ENCODE assay signal across 8 mouse cellular contexts in the genomic region with DNA sequence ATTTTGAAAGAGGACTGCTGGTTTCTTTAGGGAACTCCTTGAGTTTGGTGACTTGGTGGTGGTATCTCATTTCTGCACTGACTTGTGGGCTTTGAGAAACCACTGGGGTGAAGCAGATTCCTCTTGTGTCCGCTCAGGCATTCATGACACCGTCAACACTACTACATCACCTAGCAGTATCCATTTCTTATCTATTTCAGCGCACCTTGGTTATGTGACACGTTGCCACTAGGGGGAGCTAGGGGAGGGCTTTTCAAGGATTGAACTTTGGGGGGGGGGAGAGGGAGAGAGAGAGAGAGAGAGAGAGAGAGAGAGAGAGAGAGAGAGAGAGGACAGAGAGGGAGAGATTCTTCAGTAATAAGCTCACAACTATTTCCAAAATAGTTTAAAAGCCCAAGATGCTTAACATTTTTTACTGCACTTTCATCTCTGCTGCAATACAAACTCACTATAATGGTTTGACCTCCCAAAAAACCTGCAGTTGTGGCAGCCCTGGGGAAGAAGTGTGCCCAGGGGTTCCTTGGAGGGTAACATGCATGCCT. TPM values are rescaled to one million over a fixed set of nuclear protein-coding genes. Genes with fewer than 3 reads are reported as not detected.
DNase-seq lines count a peak whose midpoint lies in the region; ATAC-seq lines count a peak whose summit lies in the region.

No protein-coding gene starts in this region.

- H3K4me2 ChIP-seq in midbrain, embryonic 13.5 days (replicated peaks) = no peak overlapping the region

- no peak overlapping the region for H3K27ac ChIP-seq in embryonic facial prominence, embryonic 10.5 days (replicated peaks)
- peak overlapping the region; percentile 19; the same call in 1 of the 2 replicates for H3K27ac ChIP-seq in midbrain, embryonic 13.5 days

- no peaks in the 10 kb centered on the region for H3K36me3 ChIP-seq in embryonic facial prominence, embryonic 10.5 days (replicated peaks)
- H3K36me3 ChIP-seq in midbrain, embryonic 13.5 days = no peaks in the 10 kb centered on the region

- H3K4me1 ChIP-seq in embryonic facial prominence, embryonic 10.5 days = peaks cover 83% of the 10 kb centered on the region
- peaks cover 84% of the 10 kb centered on the region for H3K4me1 ChIP-seq in midbrain, embryonic 13.5 days (replicated peaks)

- H3K27me3 ChIP-seq in embryonic facial prominence, embryonic 10.5 days (replicated peaks; ENCODE audit: low read depth, poor library complexity, severe bottlenecking) = peaks cover 61% of the 10 kb centered on the region
- peaks cover 25% of the 10 kb centered on the region for H3K27me3 ChIP-seq in midbrain, embryonic 13.5 days

- 0 out of 2 replicates have a peak overlapping the region, but pooled peaks have one; percentile 32 for H3K9ac ChIP-seq in midbrain, embryonic 13.5 days (replicated peaks)

- H3K4me3 ChIP-seq in embryonic facial prominence, embryonic 10.5 days = no peak overlapping the region
- no peak overlapping the region for H3K4me3 ChIP-seq in midbrain, embryonic 13.5 days (replicated peaks)

- DNase-seq in cerebellum, adult 18-20 months = peak; percentile 59 to 71
- DNase-seq in cerebellum, adult 11-12 months = no peak
- DNase-seq in layer of hippocampus, postnatal 10 days (ENCODE audit: low spot score in 2 of 2) = peak; percentile 59 to 72
- no peak for DNase-seq in layer of hippocampus, adult 9-10 months (ENCODE audit: low spot score)
- DNase-seq in MN1 (ENCODE audit: low spot score) = peak; percentile 58
- peak; percentile 69 for DNase-seq in embryonic facial prominence, embryonic 10.5 days (ENCODE audit: low spot score)

- WGBS in embryonic facial prominence, embryonic 10.5 days = 11% methylated on average over 4 of the region's 4 CpGs
- WGBS in midbrain, embryonic 13.5 days = 15% methylated on average over 4 of the region's 4 CpGs

- no peak for ATAC-seq in midbrain, embryonic 13.5 days
- no peak for ATAC-seq in monocyte, adult 5-6 weeks (replicated peaks; ENCODE audit: insufficient number of reproducible peaks, low FRiP score, low TSS enrichment, poor library complexity, severe bottlenecking)

- no peaks in the 10 kb centered on the region for H3K9me3 ChIP-seq in embryonic facial prominence, embryonic 10.5 days
- H3K9me3 ChIP-seq in midbrain, embryonic 13.5 days = no peaks in the 10 kb centered on the region

RNA-seq across cellular contexts. Expression of gene Tpra1, which starts 33.8 kb away (rescaled TPM):
- total RNA-seq in layer of hippocampus, postnatal 10 days (2021) = 10 to 100 TPM; 38.8 to 47.5 TPM
- polyA plus RNA-seq in embryonic facial prominence, embryonic 10.5 days (2016; fragmentation: Nextera tagmentation; extraction: Ambion mirVana) = 54.4 and 56.7 TPM in 2 replicates
- polyA plus RNA-seq in midbrain, embryonic 13.5 days (2015; fragmentation: Nextera tagmentation; extraction: Ambion mirVana) = 66.9 and 70.2 TPM in 2 replicates
- 24.4 to 70.1 TPM (median 35.2 TPM) in 3 replicates for total RNA-seq in monocyte, adult 5-6 weeks (2017)

RNA-seq across cellular contexts. Expression of gene Mcm2, which starts 37.2 kb away (rescaled TPM):
- 1 to 10 TPM; 9.7 TPM for total RNA-seq in layer of hippocampus, postnatal 10 days (2021)
- polyA plus RNA-seq in embryonic facial prominence, embryonic 10.5 days (2016; fragmentation: Nextera tagmentation; extraction: Ambion mirVana) = 262 and 280 TPM in 2 replicates
- 66.2 and 71.9 TPM in 2 replicates for polyA plus RNA-seq in midbrain, embryonic 13.5 days (2015; fragmentation: Nextera tagmentation; extraction: Ambion mirVana)
- total RNA-seq in monocyte, adult 5-6 weeks (2017) = 10.9 to 27.9 TPM (median 20.2 TPM) in 3 replicates

Comparison
In these comparisons a context has a peak if more than half of its experiments do, and no peak if none do; other contexts are left out.
1. DNase-seq: peak in cerebellum, adult 18-20 months (2 of 2), layer of hippocampus, postnatal 10 days (2 of 2), MN1 (single experiment) and embryonic facial prominence, embryonic 10.5 days (single experiment); none in cerebellum, adult 11-12 months (single experiment) and layer of hippocampus, adult 9-10 months (single experiment).